Mouse (Mus musculus) heart, postnatal 0 days (tissue): Measurements from ENCODE around the gene Prox1. TPM values are rescaled to one million over a fixed set of nuclear protein-coding genes. Genes with fewer than 3 reads are reported as not detected.

Experiments
- ATAC-seq: fragments of 200-750 bp; cut with Nextera tagmentation; 2 replicates; pipeline ENCODE4 v1.8.0; 2017; ENCODE audit warnings: low read depth, moderate number of reproducible peaks, moderate library complexity; ENCODE audit not compliant: insufficient read depth
- DNase-seq: peaks from one replicate; pipeline ENCODE4 v3.0.0-alpha.2; 2016; ENCODE audit warnings: low spot score
- H3K27ac ChIP-seq: fragments of 300-500 bp; sonication (generic); 2 replicates; pipeline ENCODE4 v1.5.1; 2014; ENCODE audit warnings: low read depth, mild to moderate bottlenecking
- H3K27me3 ChIP-seq: fragments of 300-500 bp; sonication (generic); 2 replicates; pipeline ENCODE4 v1.6.1; 2014; ENCODE audit warnings: low read length, mixed read lengths; ENCODE audit not compliant: control insufficient read depth, insufficient read depth
- H3K36me3 ChIP-seq: fragments of 300-500 bp; sonication (generic); replicated peaks from 2 replicates; pipeline ENCODE4 v1.6.1; 2014; ENCODE audit warnings: low read length, mixed read lengths; ENCODE audit not compliant: control insufficient read depth, insufficient read depth
- H3K4me1 ChIP-seq: fragments of 300-500 bp; sonication (generic); 2 replicates; pipeline ENCODE4 v1.6.1; 2014; ENCODE audit warnings: antibody characterized with exemption; ENCODE audit not compliant: control insufficient read depth, insufficient read depth
- H3K4me2 ChIP-seq: fragments of 300-500 bp; sonication (generic); 2 replicates; pipeline ENCODE4 v1.6.1; 2014; ENCODE audit warnings: low read depth, mild to moderate bottlenecking, low read length, moderate library complexity
- H3K4me3 ChIP-seq: fragments of 300-500 bp; sonication (generic); 2 replicates; pipeline ENCODE4 v1.5.1; 2014; ENCODE audit warnings: low read depth, low read length
- H3K9ac ChIP-seq: fragments of 300-500 bp; sonication (generic); replicated peaks from 2 replicates; pipeline ENCODE4 v1.6.1; 2014; ENCODE audit warnings: low read depth, low read length, mixed read lengths
- H3K9me3 ChIP-seq: fragments of 300-500 bp; sonication (generic); replicated peaks from 2 replicates; pipeline ENCODE4 v1.6.1; 2016; ENCODE audit warnings: low read length; ENCODE audit not compliant: control insufficient read depth
- CTCF ChIP-seq: IDR thresholded peaks from 2 replicates; pipeline ENCODE4 v1.5.1; 2016; ENCODE audit warnings: antibody characterized with exemption, control low read depth, low read depth
- EP300 ChIP-seq: IDR thresholded peaks from 2 replicates; pipeline ENCODE4 v1.6.1; 2016; ENCODE audit warnings: antibody characterized with exemption, low read depth
- WGBS: fragments of 180-500 bp; shearing (Covaris S2); extraction: QIAGEN DNeasy Blood & Tissue Kit; methylation state at CpG from one replicate; pipeline ENCODE4 v1.1.7; 2014; 5-methylcytosine and 5-hydroxymethylcytosine counted together
- polyA plus RNA-seq: library from polyadenylated mRNA; unstranded; fragments of >200 nt; fragmentation: Nextera tagmentation; extraction: Ambion mirVana; gene quantifications from 2 replicates; pipeline ENCODE4 v1.2.1, GENCODE M21; 2015
- total RNA-seq: library from RNA; depleted of rRNA; stranded (reverse); fragments of >200 nt; gene quantifications from 2 replicates; pipeline ENCODE4 v1.2.3, GENCODE M21; 2014; ENCODE audit warnings: low replicate concordance

Gene Prox1
- total and polyA plus RNA-seq, 2 experiments from 2014 or later, result 17.3 to 23.1 TPM

DNA sequence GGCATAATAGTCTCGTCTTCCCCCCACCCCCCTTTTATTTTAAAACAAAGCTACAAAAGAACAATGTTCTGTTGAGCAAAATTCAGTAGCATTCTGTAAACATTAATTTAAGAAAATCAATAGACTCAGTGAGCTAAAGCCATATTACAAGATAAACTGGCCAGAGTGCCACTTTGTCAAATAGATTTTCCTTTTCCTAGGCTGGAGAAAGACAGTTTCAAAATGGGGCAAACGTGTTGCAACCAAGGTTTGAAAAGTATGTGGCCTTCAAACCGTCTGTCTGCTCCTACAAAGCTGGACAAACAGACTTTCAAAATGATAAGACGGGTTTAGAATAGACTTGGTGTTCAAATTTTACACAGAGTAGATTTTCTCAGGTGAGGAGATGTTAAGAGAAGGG lies 39.6 kb downstream of the Prox1 start:
- TF ChIP-seq EP300, result no peak
- no peak for TF ChIP-seq CTCF
- 0 out of 2 replicates have a peak overlapping the region, but pooled peaks have one; percentile 0 for H3K27ac ChIP-seq
- H3K4me2 ChIP-seq, result no peak overlapping the region
- 67% methylated on average over 4 of the region's 4 CpGs for WGBS
- no peak overlapping the region for H3K4me3 ChIP-seq
- H3K9me3 ChIP-seq, result no peaks in the 10 kb centered on the region
- peaks cover 23% of the 10 kb centered on the region for H3K4me1 ChIP-seq
- H3K27me3 ChIP-seq, result no peaks in the 10 kb centered on the region
- no peak for ATAC-seq
- no peak for DNase-seq
- peaks cover 16% of the 10 kb centered on the region for H3K36me3 ChIP-seq
- H3K9ac ChIP-seq, result no peak overlapping the region

DNA sequence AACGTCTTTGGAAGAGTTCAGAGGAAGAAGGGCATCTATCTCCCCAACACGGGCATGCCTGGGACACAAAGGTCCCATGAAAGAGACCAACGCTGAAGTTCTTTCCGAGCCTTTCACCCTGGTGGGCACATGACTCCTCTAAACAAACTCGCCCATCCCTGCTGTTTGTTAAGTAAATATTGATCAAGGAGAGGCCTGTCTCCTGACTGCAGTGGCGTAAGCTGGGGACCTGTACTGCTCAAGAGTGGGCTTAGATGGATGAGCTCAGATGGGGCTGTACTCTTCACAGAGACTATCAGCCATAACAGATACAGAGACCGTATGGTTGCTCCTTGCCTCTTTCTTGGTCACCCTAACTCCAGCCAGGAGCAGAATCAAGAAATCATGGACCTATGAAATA lies 41.0 kb downstream of the Prox1 start:
- DNase-seq (no peak), ATAC-seq (no peak)
- H3K9me3 ChIP-seq, result no peaks in the 10 kb centered on the region
- no peaks in the 10 kb centered on the region for H3K27me3 ChIP-seq
- no peak overlapping the region for H3K9ac ChIP-seq
- H3K4me1 ChIP-seq, result peaks cover 31% of the 10 kb centered on the region
- peak overlapping the region; percentile 97 for H3K27ac ChIP-seq
- H3K4me2 ChIP-seq, result no peak overlapping the region
- H3K4me3 ChIP-seq, result no peak overlapping the region
- no peak for TF ChIP-seq EP300
- no peak for TF ChIP-seq CTCF
- 58% methylated on average over 7 of the region's 7 CpGs for WGBS
- peaks cover 10% of the 10 kb centered on the region for H3K36me3 ChIP-seq

DNA sequence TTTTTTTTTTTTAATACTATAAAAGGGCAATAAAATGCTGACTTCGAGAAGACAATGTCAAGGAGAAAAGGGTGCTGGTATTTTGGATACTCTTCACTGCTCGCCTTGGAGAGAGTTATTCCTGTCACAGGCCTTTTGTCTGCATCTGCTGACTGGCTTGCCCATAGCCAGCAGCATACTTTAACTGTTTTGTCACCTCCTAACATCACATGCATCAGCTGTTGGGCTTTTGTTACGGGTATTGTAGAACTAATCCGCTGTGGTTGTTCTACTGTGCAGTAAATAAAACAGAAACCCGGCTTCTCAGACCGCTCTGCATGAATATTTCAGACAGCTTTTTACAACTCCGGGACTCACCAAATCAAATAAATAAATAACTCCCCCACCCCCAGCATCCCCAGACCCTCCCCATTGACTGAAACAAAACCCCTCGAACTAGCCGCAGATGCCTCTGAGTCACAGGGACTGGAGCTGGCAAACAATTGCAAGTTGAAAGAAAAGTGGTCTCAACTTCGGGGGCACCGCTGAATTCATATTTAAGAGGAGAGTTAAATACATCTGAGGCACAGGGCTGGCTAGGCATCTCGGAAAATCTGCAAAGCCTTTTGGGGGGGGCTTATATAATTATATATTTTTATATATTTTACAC lies 41.7 kb downstream of the Prox1 start:
- no peaks in the 10 kb centered on the region for H3K27me3 ChIP-seq
- ATAC-seq, result peak; percentile 62
- 41% methylated on average over 12 of the region's 12 CpGs for WGBS
- no peaks in the 10 kb centered on the region for H3K9me3 ChIP-seq
- H3K4me2 ChIP-seq, result no peak overlapping the region
- peak overlapping the region; percentile 32 for H3K9ac ChIP-seq
- H3K36me3 ChIP-seq, result peaks cover 5% of the 10 kb centered on the region
- no peak overlapping the region for H3K4me3 ChIP-seq
- peak; percentile 74 for DNase-seq
- peak overlapping the region; percentile 97 for H3K27ac ChIP-seq
- TF ChIP-seq CTCF (no peak), EP300 (peak; percentile 31; the same call in 1 of the 2 replicates)
- H3K4me1 ChIP-seq, result peaks cover 33% of the 10 kb centered on the region

DNA sequence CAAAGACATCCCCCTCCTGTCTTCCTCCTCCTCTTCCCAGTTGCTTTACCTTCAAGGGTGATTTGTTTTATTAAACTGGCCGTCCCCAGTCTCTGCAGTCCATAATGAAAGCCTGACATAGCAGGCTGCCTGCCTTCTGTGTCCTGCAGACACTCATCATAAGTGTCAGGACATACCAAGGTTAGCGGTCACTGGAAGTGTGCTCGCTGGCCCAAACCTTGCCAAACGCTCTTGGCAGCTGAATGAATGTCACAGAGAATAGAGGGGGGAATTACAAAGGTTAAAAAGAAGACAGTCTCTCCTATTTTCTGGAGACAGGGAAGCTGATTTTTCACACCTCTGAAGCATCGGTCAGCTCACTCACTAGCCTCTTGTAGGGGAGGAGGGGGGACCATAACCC lies 42.6 kb downstream of the Prox1 start:
- H3K4me2 ChIP-seq, result no peak overlapping the region
- no peak for TF ChIP-seq CTCF
- no peak for TF ChIP-seq EP300

DNA sequence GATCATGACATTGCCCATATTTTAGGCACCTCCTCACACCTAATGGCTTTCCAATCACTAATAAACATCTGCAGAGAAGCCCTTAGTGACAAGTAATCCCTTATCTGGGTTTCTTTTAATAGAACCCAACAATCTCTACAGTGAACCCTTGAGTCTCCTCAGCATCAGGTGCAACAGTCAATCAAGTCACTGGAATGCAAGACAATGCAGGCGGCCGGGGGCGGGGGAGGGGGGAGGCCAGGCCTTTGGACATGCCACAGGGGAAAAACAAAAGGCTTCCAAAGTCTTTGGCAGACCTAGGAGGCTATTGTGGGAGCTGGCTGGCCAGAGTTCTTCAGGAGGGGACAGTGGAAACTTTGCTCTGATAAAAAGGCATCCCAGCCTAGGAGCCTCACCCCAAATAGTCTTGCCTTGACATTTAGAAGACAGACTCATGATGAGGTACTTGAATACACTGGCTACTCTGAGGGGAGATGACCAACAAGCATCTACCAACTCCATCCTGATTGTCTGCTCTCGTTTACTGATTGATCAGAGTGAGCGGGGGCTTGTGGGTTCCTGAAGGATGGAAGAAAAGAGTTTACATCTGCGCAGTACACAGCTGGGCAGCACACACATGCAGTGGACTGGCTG lies 43.2 kb downstream of the Prox1 start:
- peak overlapping the region; percentile 29; the same call in 1 of the 2 replicates for H3K9ac ChIP-seq
- peak; percentile 30; the same call in 1 of the 2 replicates for ATAC-seq

More for the DNA sequence above, 42.6 kb downstream of the Prox1 start:
- Histone ChIP-seq H3K9ac (peak overlapping the region; percentile 32; the same call in 1 of the 2 replicates), H3K27me3 (no peaks in the 10 kb centered on the region), H3K9me3 (no peaks in the 10 kb centered on the region), H3K4me3 (no peak overlapping the region), H3K4me1 (peaks cover 35% of the 10 kb centered on the region), H3K27ac (peak overlapping the region; percentile 97), H3K36me3 (peaks cover 4% of the 10 kb centered on the region; the same call in 1 of the 2 replicates)
- DNase-seq (peak; percentile 72), ATAC-seq (peak; percentile 66)
- 20% methylated on average over 5 of the region's 5 CpGs for WGBS

More for the DNA sequence above, 43.2 kb downstream of the Prox1 start:
- Histone ChIP-seq H3K27ac (peak overlapping the region; percentile 97), H3K4me1 (peaks cover 38% of the 10 kb centered on the region), H3K9me3 (no peaks in the 10 kb centered on the region), H3K4me2 (no peak overlapping the region), H3K36me3 (peaks cover 10% of the 10 kb centered on the region; the same call in 1 of the 2 replicates), H3K4me3 (no peak overlapping the region), H3K27me3 (no peaks in the 10 kb centered on the region)
- TF ChIP-seq EP300 (no peak), CTCF (no peak)
- no peak for DNase-seq
- WGBS, result 39% methylated on average over 6 of the region's 6 CpGs
